Mouse (Mus musculus) liver, embryonic 14.5 days (tissue): ENCODE data around the gene Sema6b.

Experiments used
- CTCF ChIP-seq: IDR thresholded peaks from 2 replicates; pipeline ENCODE4 v1.5.1; 2016; ENCODE audit warnings: antibody characterized with exemption, low read depth, control low read depth
- EP300 ChIP-seq: IDR thresholded peaks from 2 replicates; pipeline ENCODE4 v1.6.1; 2016; ENCODE audit warnings: antibody characterized with exemption, low read depth

GRCm38 (mm10) chr17:56182975-56183657 lies 43.0 kb upstream of the Sema6b start:
- TF ChIP-seq CTCF, result 0 out of 2 replicates have a peak, but pooled peaks have one; percentile 5
- TF ChIP-seq EP300, result no peak
